Mouse (Mus musculus) lung, postnatal 0 days (tissue): ENCODE measurements around the gene Sebox.

Source experiments
- CTCF ChIP-seq: IDR thresholded peaks from 2 replicates; pipeline ENCODE4 v1.5.1; 2016; ENCODE audit warnings: antibody characterized with exemption, mild to moderate bottlenecking
- EP300 ChIP-seq: IDR thresholded peaks from 2 replicates; pipeline ENCODE4 v1.6.1; 2016; ENCODE audit warnings: antibody characterized with exemption, mild to moderate bottlenecking, control low read depth

- TF ChIP-seq CTCF (peak; percentile 13; the same call in 1 of the 2 replicates), EP300 (peak; percentile 79)
Measured at GRCm38 (mm10) chr11:78536080-78536689, 32.9 kb downstream of the Sebox start, which contains the start of the genes Tnfaip1 and Ift20.
